Mouse (Mus musculus): ENCODE data around the gene Speg.

Speg gene

GRCm38 (mm10) chr1:75393846-75394245 lies 18.7 kb downstream of the Speg start:
- no peak for DNase-seq (ENCODE audit: low spot score in 2 of 2)

- no peak for DNase-seq (ENCODE audit: low spot score in 2 of 2)
Measured at GRCm38 (mm10) chr1:75398761-75399402, 23.8 kb downstream of the Speg start.

- peak in 1 of 2 experiments; percentile 54 for DNase-seq (ENCODE audit: low spot score in 2 of 2)
Measured at GRCm38 (mm10) chr1:75399755-75400492, 24.8 kb downstream of the Speg start.

GRCm38 (mm10) chr1:75400493-75401115 lies 25.5 kb downstream of the Speg start:
- DNase-seq (ENCODE audit: low spot score in 2 of 2) = no peak

GRCm38 (mm10) chr1:75405547-75405946 lies 30.4 kb downstream of the Speg start:
- DNase-seq (ENCODE audit: low spot score in 2 of 2) = no peak

- no peak for DNase-seq (ENCODE audit: low spot score in 2 of 2)
Measured at GRCm38 (mm10) chr1:75406173-75406572, 31.1 kb downstream of the Speg start.

GRCm38 (mm10) chr1:75407056-75407455 lies 32.0 kb downstream of the Speg start:
- DNase-seq (ENCODE audit: low spot score in 2 of 2) = no peak

- DNase-seq (ENCODE audit: low spot score in 2 of 2) = no peak
Measured at GRCm38 (mm10) chr1:75408210-75408609, 33.1 kb downstream of the Speg start.

GRCm38 (mm10) chr1:75409950-75410349 lies 34.9 kb downstream of the Speg start:
- no peak for DNase-seq (ENCODE audit: low spot score in 2 of 2)

GRCm38 (mm10) chr1:75412196-75412595 lies 37.1 kb downstream of the Speg start:
- no peak for DNase-seq (ENCODE audit: low spot score in 2 of 2)

GRCm38 (mm10) chr1:75413749-75414148 lies 38.7 kb downstream of the Speg start:
- DNase-seq (ENCODE audit: low spot score in 2 of 2) = no peak

GRCm38 (mm10) chr1:75421794-75422193 lies 46.7 kb downstream of the Speg start:
- DNase-seq (ENCODE audit: low spot score in 2 of 2) = no peak

- no peak for DNase-seq (ENCODE audit: low spot score in 2 of 2)
Measured at GRCm38 (mm10) chr1:75422216-75422822, 47.2 kb downstream of the Speg start.

- DNase-seq (ENCODE audit: low spot score in 2 of 2) = no peak
Measured at GRCm38 (mm10) chr1:75422823-75423471, 47.9 kb downstream of the Speg start.

GRCm38 (mm10) chr1:75423780-75424390 lies 48.8 kb downstream of the Speg start:
- DNase-seq (ENCODE audit: low spot score in 2 of 2) = no peak

- no peak for DNase-seq (ENCODE audit: low spot score in 2 of 2)
Measured at GRCm38 (mm10) chr1:75425796-75426471, 50.8 kb downstream of the Speg start.

- peak; percentile 67 to 72 for DNase-seq (ENCODE audit: low spot score in 2 of 2)
Measured at GRCm38 (mm10) chr1:75435475-75436328, 60.6 kb downstream of the Speg start, which contains the start of gene Gmppa. TSS of gene Gmppa (plus strand) at chr1:75435930.

GRCm38 (mm10) chr1:75438782-75439181 lies 63.7 kb downstream of the Speg start:
- DNase-seq (ENCODE audit: low spot score in 2 of 2) = no peak

GRCm38 (mm10) chr1:75440661-75441060 lies 65.6 kb downstream of the Speg start:
- DNase-seq (ENCODE audit: low spot score in 2 of 2) = no peak

- no peak for DNase-seq (ENCODE audit: low spot score in 2 of 2)
Measured at GRCm38 (mm10) chr1:75441471-75441996, 66.4 kb downstream of the Speg start.

Measured in frontal cortex, postnatal 14 days (tissue).